Mouse (Mus musculus): ENCODE results near the gene Tox4. TPM values are rescaled to one million over a fixed set of nuclear protein-coding genes. Genes with fewer than 3 reads are reported as not detected.

Gene Tox4
- total RNA-seq, 1 experiment from 2014 or later = 61.0 TPM

Other genes with a start within 250 kb of the Tox4 start
- not detected in 2 replicates for gene Olfr221, start 236.7 kb upstream of the Tox4 start, total RNA-seq (2017)
- 397 and 426 TPM in 2 replicates for gene Hnrnpc, start 175.1 kb upstream of the Tox4 start, total RNA-seq (2017)
- gene Rpgrip1, start 168.4 kb upstream of the Tox4 start, total RNA-seq (2017) = 42.0 and 46.1 TPM in 2 replicates
- gene Supt16, start 81.7 kb upstream of the Tox4 start, total RNA-seq (2017) = 97.9 and 102 TPM in 2 replicates
- 155 and 214 TPM in 2 replicates for gene Chd8, start 21.4 kb upstream of the Tox4 start, total RNA-seq (2017)
- gene Rab2b, start 399 bp downstream of the Tox4 start, total RNA-seq (2017) = 12.2 and 16.8 TPM in 2 replicates
- 88.0 and 97.4 TPM in 2 replicates for gene Mettl3, start 26.0 kb downstream of the Tox4 start, total RNA-seq (2017)
- 0.35 TPM in 1 of 2 replicates, not detected in the other for gene Sall2, start 49.6 kb downstream of the Tox4 start, total RNA-seq (2017)
- not detected in 2 replicates for gene Olfr1513, start 77.3 kb downstream of the Tox4 start, total RNA-seq (2017)
- gene Olfr1512, start 100.0 kb downstream of the Tox4 start, total RNA-seq (2017) = not detected in 2 replicates
- gene Olfr1511, start 118.2 kb downstream of the Tox4 start, total RNA-seq (2017) = not detected in 2 replicates
- gene Olfr1510, start 135.2 kb downstream of the Tox4 start, total RNA-seq (2017) = not detected in 2 replicates
- gene Olfr1509, start 163.8 kb downstream of the Tox4 start, total RNA-seq (2017) = not detected in 2 replicates
- 0.12 TPM in 1 of 2 replicates, not detected in the other for gene Olfr1508, start 188.3 kb downstream of the Tox4 start, total RNA-seq (2017)
- not detected in 2 replicates for gene Olfr1507, start 216.6 kb downstream of the Tox4 start, total RNA-seq (2017)